Mouse (Mus musculus) liver, embryonic 15.5 days (tissue): ENCODE measurements around the gene Sh3gl2. TPM values are rescaled to one million over a fixed set of nuclear protein-coding genes. Genes with fewer than 3 reads are reported as not detected.

Experiments
- ATAC-seq: fragments of 200-750 bp; cut with Nextera tagmentation; 2 replicates; pipeline ENCODE4 v1.8.0; 2017; ENCODE audit warnings: moderate number of reproducible peaks, mild to moderate bottlenecking, moderate library complexity; ENCODE audit not compliant: insufficient read depth
- H3K27ac ChIP-seq: fragments of 300-500 bp; sonication (generic); replicated peaks from 2 replicates; pipeline ENCODE4 v1.5.1; 2015; ENCODE audit warnings: mild to moderate bottlenecking, inconsistent platforms
- H3K27me3 ChIP-seq: fragments of 300-500 bp; sonication (generic); 2 replicates; pipeline ENCODE4 v1.6.1; 2015; ENCODE audit warnings: mild to moderate bottlenecking, inconsistent platforms
- H3K36me3 ChIP-seq: fragments of 300-500 bp; sonication (generic); replicated peaks from 2 replicates; pipeline ENCODE4 v1.6.1; 2015; ENCODE audit warnings: moderate library complexity, mild to moderate bottlenecking, inconsistent platforms
- H3K4me1 ChIP-seq: fragments of 300-500 bp; sonication (generic); replicated peaks from 2 replicates; pipeline ENCODE4 v1.6.1; 2015; ENCODE audit warnings: inconsistent platforms
- H3K4me2 ChIP-seq: fragments of 300-500 bp; sonication (generic); 2 replicates; pipeline ENCODE4 v1.6.1; 2015; ENCODE audit warnings: moderate library complexity, mild to moderate bottlenecking, inconsistent platforms
- H3K4me3 ChIP-seq: fragments of 300-500 bp; sonication (generic); replicated peaks from 2 replicates; pipeline ENCODE4 v1.5.1; 2015; ENCODE audit warnings: mild to moderate bottlenecking, inconsistent platforms
- H3K9ac ChIP-seq: fragments of 300-500 bp; sonication (generic); 2 replicates; pipeline ENCODE4 v1.6.1; 2015; ENCODE audit warnings: moderate library complexity, mild to moderate bottlenecking, inconsistent platforms
- H3K9me3 ChIP-seq: fragments of 300-500 bp; sonication (generic); replicated peaks from 2 replicates; pipeline ENCODE4 v1.6.1; 2016; ENCODE audit warnings: inconsistent platforms
- WGBS: fragments of 180-500 bp; shearing (Covaris S2); methylation state at CpG from one replicate; pipeline ENCODE4 v1.1.7; 2015; ENCODE audit warnings: mixed read lengths; ENCODE audit not compliant: insufficient replicate concordance; 5-methylcytosine and 5-hydroxymethylcytosine counted together
- polyA plus RNA-seq: library from polyadenylated mRNA; unstranded; fragments of >200 nt; fragmentation: Nextera tagmentation; extraction: Ambion mirVana; gene quantifications from 2 replicates; pipeline ENCODE4 v1.2.1, GENCODE M21; 2015

Gene Sh3gl2
- polyA plus RNA-seq, 1 experiment from 2014 or later: not detected

- Histone ChIP-seq H3K36me3 (no peaks in the 10 kb centered on the region), H3K27ac (no peak overlapping the region), H3K4me3 (no peak overlapping the region), H3K4me2 (no peak overlapping the region), H3K4me1 (no peaks in the 10 kb centered on the region), H3K9ac (no peak overlapping the region), H3K27me3 (no peaks in the 10 kb centered on the region), H3K9me3 (no peaks in the 10 kb centered on the region)
- no peak for ATAC-seq
- WGBS: 76% methylated on average over 7 of the region's 7 CpGs
Observed at GRCm38 (mm10) chr4:85526966-85527566, 322.1 kb downstream of the Sh3gl2 start.

- no peak overlapping the region for H3K4me2 ChIP-seq
- no peaks in the 10 kb centered on the region for H3K36me3 ChIP-seq
- no peak overlapping the region for H3K9ac ChIP-seq
- 19% methylated on average over 1 of the region's 1 CpGs for WGBS
- no peak overlapping the region for H3K4me3 ChIP-seq
- no peaks in the 10 kb centered on the region for H3K27me3 ChIP-seq
- no peak overlapping the region for H3K27ac ChIP-seq
- H3K9me3 ChIP-seq: no peaks in the 10 kb centered on the region
- ATAC-seq: no peak
- H3K4me1 ChIP-seq: no peaks in the 10 kb centered on the region
Observed at GRCm38 (mm10) chr4:85529852-85530251, 324.9 kb downstream of the Sh3gl2 start.

- H3K4me3 ChIP-seq: no peak overlapping the region
- H3K9me3 ChIP-seq: no peaks in the 10 kb centered on the region
- no peak overlapping the region for H3K4me2 ChIP-seq
- no peaks in the 10 kb centered on the region for H3K36me3 ChIP-seq
- H3K27ac ChIP-seq: no peak overlapping the region
- ATAC-seq: no peak
- WGBS: 59% methylated on average over 5 of the region's 5 CpGs
- no peaks in the 10 kb centered on the region for H3K4me1 ChIP-seq
- H3K9ac ChIP-seq: no peak overlapping the region
- H3K27me3 ChIP-seq: no peaks in the 10 kb centered on the region
Observed at GRCm38 (mm10) chr4:85539677-85540076, 334.8 kb downstream of the Sh3gl2 start.

GRCm38 (mm10) chr4:85543221-85543620 lies 338.3 kb downstream of the Sh3gl2 start:
- no peak for ATAC-seq
- no peak overlapping the region for H3K9ac ChIP-seq
- no peaks in the 10 kb centered on the region for H3K4me1 ChIP-seq
- no peak overlapping the region for H3K4me2 ChIP-seq
- no peak overlapping the region for H3K4me3 ChIP-seq
- H3K27me3 ChIP-seq: no peaks in the 10 kb centered on the region
- no peak overlapping the region for H3K27ac ChIP-seq
- H3K9me3 ChIP-seq: no peaks in the 10 kb centered on the region
- no peaks in the 10 kb centered on the region for H3K36me3 ChIP-seq
- WGBS: 61% methylated on average over 4 of the region's 4 CpGs

- Histone ChIP-seq H3K4me3 (no peak overlapping the region), H3K36me3 (no peaks in the 10 kb centered on the region), H3K27me3 (no peaks in the 10 kb centered on the region), H3K4me1 (no peaks in the 10 kb centered on the region), H3K27ac (no peak overlapping the region), H3K9ac (no peak overlapping the region), H3K9me3 (no peaks in the 10 kb centered on the region), H3K4me2 (no peak overlapping the region)
- no peak for ATAC-seq
- 38% methylated on average over 3 of the region's 3 CpGs for WGBS
Observed at GRCm38 (mm10) chr4:85554696-85555095, 349.8 kb downstream of the Sh3gl2 start.

GRCm38 (mm10) chr4:85559753-85560152 lies 354.8 kb downstream of the Sh3gl2 start:
- Histone ChIP-seq H3K9ac (no peak overlapping the region), H3K4me1 (no peaks in the 10 kb centered on the region), H3K4me3 (no peak overlapping the region), H3K9me3 (no peaks in the 10 kb centered on the region), H3K4me2 (no peak overlapping the region), H3K36me3 (no peaks in the 10 kb centered on the region), H3K27me3 (no peaks in the 10 kb centered on the region), H3K27ac (no peak overlapping the region)
- 54% methylated on average over 6 of the region's 6 CpGs for WGBS
- no peak for ATAC-seq

- H3K4me3 ChIP-seq: no peak overlapping the region
- no peak for ATAC-seq
- H3K36me3 ChIP-seq: no peaks in the 10 kb centered on the region
- H3K9me3 ChIP-seq: no peaks in the 10 kb centered on the region
- H3K4me2 ChIP-seq: no peak overlapping the region
- no peaks in the 10 kb centered on the region for H3K27me3 ChIP-seq
- 58% methylated on average over 2 of the region's 2 CpGs for WGBS
- no peak overlapping the region for H3K9ac ChIP-seq
- no peak overlapping the region for H3K27ac ChIP-seq
- no peaks in the 10 kb centered on the region for H3K4me1 ChIP-seq
Observed at GRCm38 (mm10) chr4:85585426-85585825, 380.5 kb downstream of the Sh3gl2 start.

GRCm38 (mm10) chr4:85588928-85589327 lies 384.0 kb downstream of the Sh3gl2 start:
- H3K4me3 ChIP-seq: no peak overlapping the region
- no peak overlapping the region for H3K27ac ChIP-seq
- 58% methylated on average over 4 of the region's 4 CpGs for WGBS
- no peak overlapping the region for H3K9ac ChIP-seq
- no peaks in the 10 kb centered on the region for H3K36me3 ChIP-seq
- no peak overlapping the region for H3K4me2 ChIP-seq
- no peaks in the 10 kb centered on the region for H3K9me3 ChIP-seq
- H3K4me1 ChIP-seq: no peaks in the 10 kb centered on the region
- H3K27me3 ChIP-seq: no peaks in the 10 kb centered on the region
- no peak for ATAC-seq

- Histone ChIP-seq H3K4me2 (no peak overlapping the region), H3K9me3 (no peaks in the 10 kb centered on the region), H3K9ac (no peak overlapping the region), H3K27ac (no peak overlapping the region), H3K36me3 (no peaks in the 10 kb centered on the region), H3K4me3 (no peak overlapping the region), H3K4me1 (no peaks in the 10 kb centered on the region), H3K27me3 (no peaks in the 10 kb centered on the region)
- no peak for ATAC-seq
- 40% methylated on average over 7 of the region's 7 CpGs for WGBS
Observed at GRCm38 (mm10) chr4:85591037-85591436, 386.1 kb downstream of the Sh3gl2 start.

- Histone ChIP-seq H3K36me3 (no peaks in the 10 kb centered on the region), H3K4me3 (no peak overlapping the region), H3K9me3 (no peaks in the 10 kb centered on the region), H3K4me1 (no peaks in the 10 kb centered on the region), H3K27ac (no peak overlapping the region), H3K27me3 (no peaks in the 10 kb centered on the region), H3K9ac (no peak overlapping the region), H3K4me2 (no peak overlapping the region)
- ATAC-seq: no peak
Observed at GRCm38 (mm10) chr4:85594159-85594558, 389.2 kb downstream of the Sh3gl2 start.

GRCm38 (mm10) chr4:85613331-85613730 lies 408.4 kb downstream of the Sh3gl2 start:
- Histone ChIP-seq H3K9me3 (no peaks in the 10 kb centered on the region), H3K4me3 (no peak overlapping the region), H3K27ac (no peak overlapping the region), H3K9ac (no peak overlapping the region), H3K36me3 (no peaks in the 10 kb centered on the region), H3K4me1 (no peaks in the 10 kb centered on the region), H3K4me2 (no peak overlapping the region), H3K27me3 (no peaks in the 10 kb centered on the region)
- WGBS: 54% methylated on average over 3 of the region's 3 CpGs
- no peak for ATAC-seq

GRCm38 (mm10) chr4:85618746-85619145 lies 413.8 kb downstream of the Sh3gl2 start:
- no peak overlapping the region for H3K27ac ChIP-seq
- no peak for ATAC-seq
- no peak overlapping the region for H3K9ac ChIP-seq
- no peak overlapping the region for H3K4me3 ChIP-seq
- 63% methylated on average over 5 of the region's 5 CpGs for WGBS
- no peaks in the 10 kb centered on the region for H3K4me1 ChIP-seq
- H3K27me3 ChIP-seq: no peaks in the 10 kb centered on the region
- H3K36me3 ChIP-seq: no peaks in the 10 kb centered on the region
- H3K4me2 ChIP-seq: no peak overlapping the region
- no peaks in the 10 kb centered on the region for H3K9me3 ChIP-seq
